Mouse (Mus musculus) MEL-GATA-1-ER (cell line): ENCODE measurements around the gene Fam228a.
"Not testable (repeated sequence)": the region's sequence is repeated elsewhere in the genome, so short reads cannot be mapped to it uniquely, and the experiment has no call there.

Experiments used
- DNase-seq: peaks from one replicate; pipeline ENCODE4 v3.0.0-alpha.2; 2012; ENCODE audit warnings: low read depth; ENCODE audit errors: extremely low read depth

Gene Fam228a

GRCm38 (mm10) chr12:4719066-4719761 is 19.0 kb downstream of the Fam228a start:
- DNase-seq, result peak; percentile 50

- DNase-seq, result peak; percentile 41
Measured at GRCm38 (mm10) chr12:4717417-4717816, 20.8 kb downstream of the Fam228a start.

- DNase-seq, result peak; percentile 19
Measured at GRCm38 (mm10) chr12:4715606-4716005, 22.6 kb downstream of the Fam228a start.

- DNase-seq, result no peak
Measured at GRCm38 (mm10) chr12:4713361-4713760, 24.9 kb downstream of the Fam228a start.

GRCm38 (mm10) chr12:4709926-4710325 is 28.3 kb downstream of the Fam228a start:
- no peak for DNase-seq

- DNase-seq, result no peak
Measured at GRCm38 (mm10) chr12:4708881-4709604, 29.2 kb downstream of the Fam228a start.

GRCm38 (mm10) chr12:4708296-4708695 is 29.9 kb downstream of the Fam228a start:
- DNase-seq, result no peak

- DNase-seq, result no peak
Measured at GRCm38 (mm10) chr12:4707488-4708017, 30.7 kb downstream of the Fam228a start.

GRCm38 (mm10) chr12:4706901-4707300 is 31.3 kb downstream of the Fam228a start:
- no peak for DNase-seq

GRCm38 (mm10) chr12:4706175-4706574 is 32.1 kb downstream of the Fam228a start:
- DNase-seq, result no peak

GRCm38 (mm10) chr12:4705626-4706025 is 32.6 kb downstream of the Fam228a start:
- DNase-seq, result not testable (repeated sequence)

GRCm38 (mm10) chr12:4694534-4694933 is 43.7 kb downstream of the Fam228a start:
- no peak for DNase-seq

GRCm38 (mm10) chr12:4691193-4691592 is 47.0 kb downstream of the Fam228a start:
- no peak for DNase-seq

GRCm38 (mm10) chr12:4689341-4689740 is 48.9 kb downstream of the Fam228a start:
- DNase-seq, result no peak

- DNase-seq, result no peak
Measured at GRCm38 (mm10) chr12:4688386-4688785, 49.8 kb downstream of the Fam228a start.

GRCm38 (mm10) chr12:4685441-4685840 is 52.8 kb downstream of the Fam228a start:
- DNase-seq, result no peak

- peak; percentile 94 for DNase-seq
Measured at GRCm38 (mm10) chr12:4679971-4680370, 58.3 kb downstream of the Fam228a start.

- no peak for DNase-seq
Measured at GRCm38 (mm10) chr12:4676336-4676735, 61.9 kb downstream of the Fam228a start.

- DNase-seq, result no peak
Measured at GRCm38 (mm10) chr12:4665675-4666037, 72.6 kb downstream of the Fam228a start.

GRCm38 (mm10) chr12:4664929-4665674 is 73.1 kb downstream of the Fam228a start:
- no peak for DNase-seq
